Mouse (Mus musculus) megakaryocyte-erythroid progenitor cell, adult 5-6 weeks (primary cell): ENCODE data around the gene Stac. TPM values are rescaled to one million over a fixed set of nuclear protein-coding genes. Genes with fewer than 3 reads are reported as not detected.

Experiments used
- ATAC-seq: replicated peaks from 2 replicates; pipeline ENCODE4 v1.8.0; 2016; ENCODE audit warnings: mild to moderate bottlenecking, inconsistent platforms; ENCODE audit not compliant: severe bottlenecking, poor library complexity, low FRiP score, low TSS enrichment
- total RNA-seq, 2 experiments: library from RNA; stranded (forward) in 1 of 2; stranded (reverse) in 1 of 2; fragments of 200-1000, 215-1000 nt in 1 of 2; fragments of >200 nt in 1 of 2; fragmentation: Nextera tagmentation in 1 of 2; gene quantifications; 2 replicates each; pipeline ENCODE4 v1.2.3; 2014 to 2017

Stac gene
- total RNA-seq, 2 experiments from 2014 or later: not detected

- no peak for ATAC-seq
Measured at GRCm38 (mm10) chr9:111611341-111611740, 78.8 kb downstream of the Stac start.

GRCm38 (mm10) chr9:111608762-111609161, 81.4 kb downstream of the Stac start:
- no peak for ATAC-seq

GRCm38 (mm10) chr9:111606603-111607002, 83.5 kb downstream of the Stac start:
- no peak for ATAC-seq

GRCm38 (mm10) chr9:111587527-111587926, 102.6 kb downstream of the Stac start:
- ATAC-seq: no peak

DNA sequence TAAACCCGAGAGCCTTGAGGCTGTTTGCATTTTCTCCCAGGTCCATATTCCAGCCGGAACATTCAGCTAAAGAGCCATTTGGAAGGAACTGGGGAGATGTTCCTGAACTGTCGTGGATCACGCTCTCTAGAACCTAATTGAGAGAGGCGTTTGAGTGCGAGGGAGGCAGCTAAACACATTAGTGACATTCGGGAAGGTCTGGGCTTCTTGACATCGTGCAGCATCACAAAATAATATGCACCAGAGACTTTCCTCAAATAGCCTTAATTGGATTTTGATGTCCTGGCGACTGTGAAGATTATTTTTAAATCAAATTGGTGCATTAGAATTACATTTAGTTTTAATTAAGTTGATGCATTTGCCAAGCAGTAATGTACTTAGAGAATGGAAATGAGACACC, 111.4 kb downstream of the Stac start:
- ATAC-seq: no peak

DNA sequence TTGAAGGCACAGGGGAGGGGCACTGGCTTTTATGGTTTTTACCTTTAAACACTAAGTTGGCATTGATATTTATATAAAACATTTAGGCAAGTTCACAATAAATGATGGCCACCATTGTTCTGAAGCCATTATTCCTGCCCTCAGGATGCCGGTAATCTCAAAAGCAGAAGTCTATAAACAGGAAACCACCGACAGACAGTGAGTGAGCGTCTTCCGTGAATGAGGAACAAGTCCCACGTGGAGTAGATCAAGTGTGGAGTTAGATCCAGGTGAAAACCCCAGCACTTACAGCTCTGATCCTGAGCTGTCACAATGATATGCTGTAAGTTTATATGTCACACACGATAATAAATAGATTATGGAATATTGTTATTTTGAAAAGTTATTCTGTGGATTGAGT, 112.7 kb downstream of the Stac start:
- no peak for ATAC-seq

DNA sequence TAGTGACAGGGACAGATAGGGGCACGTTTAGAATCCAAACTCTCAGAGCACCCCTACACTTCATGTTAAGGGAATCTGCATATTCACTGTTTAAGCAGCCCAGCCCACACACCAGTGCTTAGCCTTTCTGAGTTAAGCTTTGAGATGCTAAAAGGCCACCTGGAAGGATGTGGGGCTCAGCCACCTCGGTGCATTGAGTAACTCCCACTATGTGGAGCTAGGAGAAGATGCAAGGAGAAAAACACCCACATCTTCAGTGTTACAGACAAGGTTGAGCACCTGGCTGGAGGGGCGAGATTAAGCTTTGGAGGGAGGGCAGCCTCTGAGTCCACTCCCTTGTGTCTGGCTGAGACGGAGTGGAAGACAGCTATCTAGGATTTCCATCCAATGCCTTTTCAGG, 114.3 kb downstream of the Stac start:
- ATAC-seq: no peak

- no peak for ATAC-seq
Measured at GRCm38 (mm10) chr9:111573836-111574235, 116.3 kb downstream of the Stac start.

DNA sequence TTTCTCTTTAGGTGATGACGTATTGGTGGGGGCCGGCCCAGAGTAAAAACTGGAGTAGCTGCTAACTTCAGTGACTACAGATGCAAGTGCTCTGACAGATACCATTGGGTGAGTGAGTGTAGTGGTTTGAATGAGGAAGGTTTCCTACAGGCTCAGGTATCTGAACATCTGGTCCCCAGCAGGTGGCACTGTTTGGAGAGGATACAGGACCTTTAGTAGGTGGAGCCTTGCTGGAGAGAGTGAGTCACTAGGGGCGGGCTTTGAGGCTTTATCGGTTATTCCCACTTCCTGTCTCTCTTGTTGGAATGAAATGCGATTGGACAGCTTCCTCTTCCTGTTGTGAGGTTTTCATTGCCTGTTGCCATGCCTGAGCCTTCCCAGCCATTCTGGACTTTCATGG, 118.5 kb downstream of the Stac start:
- no peak for ATAC-seq

- no peak for ATAC-seq
Measured at GRCm38 (mm10) chr9:111564176-111564575, 126.0 kb downstream of the Stac start.

DNA sequence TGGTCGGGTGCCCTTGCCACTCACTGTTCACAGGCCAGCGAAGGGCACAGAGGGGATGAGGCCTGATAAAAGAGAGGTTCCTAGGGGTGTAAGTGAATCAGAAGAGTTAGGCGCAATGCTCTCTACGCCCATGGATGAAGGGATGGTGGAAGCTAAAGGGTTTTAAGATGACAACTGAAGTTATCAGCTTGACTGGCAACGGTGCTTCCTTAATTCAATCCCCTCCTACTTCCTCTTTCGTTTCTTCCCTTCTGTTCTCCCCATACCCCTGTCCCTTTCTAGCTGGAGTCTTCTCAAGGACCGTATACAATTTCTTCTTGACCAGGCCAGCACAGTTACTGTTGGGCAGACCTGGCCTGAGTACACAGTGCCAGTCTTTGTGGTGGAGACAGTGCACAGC, 126.9 kb downstream of the Stac start:
- ATAC-seq: no peak

DNA sequence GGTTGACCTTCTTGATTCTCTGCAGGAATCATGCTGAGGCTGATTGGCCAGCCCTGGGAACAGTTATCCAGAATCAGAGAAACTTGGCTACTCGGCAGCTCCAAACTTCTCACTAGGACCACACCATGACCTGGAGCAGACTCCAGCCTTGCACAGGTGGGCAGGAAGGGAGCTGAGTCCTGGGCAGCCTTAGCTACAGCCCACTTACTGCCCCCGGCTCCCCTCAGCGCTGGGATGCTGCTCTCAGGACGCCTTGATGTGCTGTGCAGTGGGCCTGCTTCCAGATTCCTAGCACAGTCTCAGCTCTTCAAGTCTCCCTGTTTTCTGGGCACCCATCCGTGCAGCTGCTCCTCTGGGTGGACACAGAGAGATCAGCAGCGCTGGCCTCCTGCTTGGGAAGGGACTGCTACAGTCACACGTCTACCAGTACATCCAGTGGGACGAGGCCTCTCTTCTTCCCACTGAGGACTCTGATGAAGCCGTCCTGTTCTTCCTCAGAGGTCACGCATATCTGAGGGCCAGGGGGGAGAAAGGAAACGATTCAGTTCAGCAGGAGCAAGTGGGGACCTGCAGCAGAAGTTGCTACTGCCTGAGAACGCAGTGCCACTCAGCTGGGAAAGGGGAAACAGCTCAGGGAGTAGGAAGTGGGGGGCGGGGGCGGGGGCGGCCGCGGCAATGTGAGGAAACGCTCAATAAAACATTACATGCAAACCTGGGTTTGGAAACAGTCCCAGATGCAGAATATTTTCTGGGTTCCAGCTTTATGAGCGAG, 127.7 kb downstream of the Stac start:
- no peak for ATAC-seq

DNA sequence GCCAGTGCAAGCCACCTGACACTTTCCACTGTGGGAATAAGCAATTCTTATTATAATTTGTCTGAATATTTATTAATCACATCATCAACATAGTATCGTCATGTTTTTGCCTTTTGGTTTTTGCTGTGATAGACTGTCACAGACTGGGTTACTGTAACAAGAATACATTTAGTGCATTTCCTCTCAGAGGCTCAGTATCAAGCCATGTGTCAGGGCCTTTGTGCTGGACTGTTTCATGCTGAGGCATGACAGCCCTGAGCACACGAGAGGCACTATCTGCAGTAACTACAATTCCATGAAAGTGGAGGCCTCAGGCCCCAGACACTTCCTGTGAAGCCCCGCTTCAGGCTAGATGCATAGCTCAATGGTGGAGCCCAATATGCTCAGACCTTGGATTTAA, 133.4 kb downstream of the Stac start:
- no peak for ATAC-seq

DNA sequence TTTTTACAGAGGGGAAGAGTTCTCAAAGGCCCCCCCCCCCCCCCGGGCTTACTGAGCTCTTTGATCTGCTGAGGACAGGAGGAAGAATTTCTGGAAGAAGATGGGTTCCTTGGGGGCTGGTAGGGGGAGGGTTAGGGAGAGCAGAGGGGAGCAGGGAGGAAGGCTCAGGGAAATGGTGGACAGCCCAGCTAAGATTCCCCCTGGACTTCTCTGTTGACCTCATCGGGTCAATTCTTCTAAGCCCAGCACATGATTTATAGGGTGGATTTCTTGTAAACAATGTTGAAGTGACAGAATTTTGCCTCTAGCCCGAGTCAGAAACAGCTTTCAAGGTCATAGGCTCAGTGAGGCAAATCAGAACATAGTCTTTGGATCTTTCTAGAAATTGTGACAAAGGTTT, 137.3 kb downstream of the Stac start:
- no peak for ATAC-seq

DNA sequence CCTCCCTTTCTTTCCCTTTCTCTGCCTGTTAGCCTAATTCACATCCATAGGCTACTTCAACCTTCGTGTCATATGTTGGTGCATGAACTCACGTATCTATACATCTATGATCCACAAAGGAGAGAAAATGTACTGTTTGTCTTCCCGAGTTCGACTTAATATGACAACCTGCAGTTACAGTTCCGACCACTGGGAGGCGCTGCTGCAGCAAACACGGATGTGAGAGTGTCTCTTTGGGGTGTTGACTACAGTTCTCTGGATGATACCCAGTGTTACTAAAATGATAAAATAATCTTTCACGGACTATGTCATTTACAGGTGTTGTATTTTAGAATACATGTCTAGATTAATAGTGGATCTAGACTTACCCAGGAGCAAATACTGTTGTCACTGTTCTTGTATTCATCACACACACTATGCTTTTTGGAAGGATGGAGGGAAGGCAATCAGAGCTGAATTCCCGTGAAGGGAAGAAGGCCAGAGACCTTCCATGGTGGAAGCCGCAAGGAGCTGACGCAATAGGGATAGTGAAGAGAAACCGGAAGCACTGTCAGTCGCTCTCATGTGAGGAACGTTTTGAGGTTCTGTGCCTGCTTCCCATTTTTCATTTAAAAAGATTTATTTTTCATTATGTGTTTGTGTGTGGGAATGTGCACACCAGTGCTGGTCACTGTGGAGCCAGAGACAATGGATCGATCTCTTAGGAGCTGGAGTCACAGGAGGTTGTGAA, 138.5 kb downstream of the Stac start:
- ATAC-seq: no peak

DNA sequence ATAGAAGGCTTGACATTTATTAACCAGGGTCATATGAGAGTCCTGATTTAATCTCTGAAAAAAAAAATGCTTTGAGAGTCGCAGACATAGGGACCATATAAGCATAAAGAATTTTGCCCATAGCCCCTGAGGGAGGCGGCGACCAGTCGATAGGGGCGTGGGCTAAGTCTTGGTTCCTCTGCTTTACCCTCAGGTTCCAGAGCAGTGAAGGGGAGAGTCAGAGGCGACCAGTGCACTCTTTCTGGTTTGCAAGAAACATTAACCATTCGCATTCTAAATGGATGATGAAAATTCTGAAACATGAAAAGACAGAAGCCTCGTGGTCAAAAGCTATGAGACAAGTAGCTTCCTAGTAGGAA, 139.2 kb downstream of the Stac start:
- ATAC-seq: no peak

DNA sequence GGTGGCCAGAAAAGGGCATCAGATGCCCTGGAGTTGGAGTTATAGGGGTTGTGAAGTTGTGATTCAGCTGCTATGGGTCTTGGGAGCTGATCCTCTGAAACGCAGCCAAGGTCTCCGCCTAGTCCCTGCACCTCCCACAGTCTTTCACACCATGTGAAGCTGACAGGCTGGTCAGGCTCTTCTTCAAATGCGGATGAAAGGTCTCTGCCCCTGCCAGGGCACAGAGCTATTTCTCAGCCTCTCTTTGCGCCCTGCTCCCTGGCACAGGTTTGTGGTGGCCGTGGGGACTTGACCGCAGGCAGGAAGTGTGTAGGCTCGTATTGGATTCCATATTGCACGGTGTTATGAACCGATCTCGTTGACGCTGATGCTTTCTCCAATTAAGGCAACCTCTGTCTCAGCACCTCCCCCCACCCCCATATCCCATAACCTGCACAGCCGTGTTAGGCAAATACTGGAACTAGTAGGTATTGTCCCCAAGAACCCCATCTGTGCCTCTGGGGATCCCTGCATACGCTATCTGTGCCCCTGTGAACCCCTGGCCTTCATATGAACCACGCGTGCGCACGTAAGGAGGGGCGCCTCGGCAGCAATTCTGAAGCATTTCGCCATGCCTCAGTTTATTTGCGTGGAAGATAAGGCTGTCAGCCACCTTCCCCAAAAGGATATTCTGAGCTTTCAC, 139.7 kb downstream of the Stac start:
- ATAC-seq: no peak

DNA sequence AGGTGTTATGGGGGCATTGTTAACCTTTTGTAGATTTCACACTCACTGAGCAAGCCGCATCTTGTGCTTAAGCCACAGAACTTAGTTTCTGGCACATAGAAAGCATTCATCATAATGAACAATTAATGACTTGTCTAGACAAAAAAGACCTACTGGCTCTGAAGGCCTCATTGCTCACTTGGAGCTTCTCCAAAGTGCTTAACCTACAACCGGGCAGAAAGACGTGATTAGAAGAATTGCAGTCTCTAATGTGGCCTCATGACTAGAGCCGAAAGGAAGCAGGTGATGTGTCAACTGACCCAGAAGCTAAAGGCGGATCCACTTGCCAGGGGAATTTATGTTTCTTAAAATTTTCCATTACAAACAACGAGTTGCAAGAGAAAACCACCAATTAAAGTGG, 147.5 kb downstream of the Stac start:
- no peak for ATAC-seq

DNA sequence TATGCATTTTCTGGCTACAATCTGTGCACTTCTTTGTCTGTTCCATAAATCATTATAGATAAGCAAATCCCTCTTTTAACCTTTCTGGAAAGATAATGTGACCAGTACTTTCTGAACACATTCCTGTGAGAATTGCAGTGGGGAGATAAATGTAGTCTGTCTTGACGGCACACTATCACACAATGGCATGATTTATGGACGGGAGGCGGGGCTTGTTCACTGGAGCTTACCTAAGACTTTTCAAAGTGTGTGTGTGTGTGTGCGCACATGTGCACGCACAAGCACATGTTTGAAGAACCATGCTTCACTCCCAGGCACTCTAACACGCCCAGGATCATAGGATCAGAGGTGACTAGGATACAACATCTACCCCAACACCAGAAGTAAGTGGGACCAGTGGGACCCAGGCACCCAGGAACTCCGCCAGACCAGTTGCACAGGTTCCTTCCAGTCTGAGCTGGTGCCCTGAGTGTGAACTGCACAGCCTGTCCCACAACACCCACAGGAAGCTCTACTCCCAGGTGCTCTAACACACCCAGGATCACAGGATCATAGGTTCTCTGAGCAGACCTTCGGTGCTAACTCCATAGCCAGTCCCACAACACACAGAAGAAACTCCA, 154.6 kb downstream of the Stac start:
- 0 out of 2 replicates have a peak, but pooled peaks have one; percentile 37 for ATAC-seq

- ATAC-seq: peak; percentile 96
Measured at GRCm38 (mm10) chr9:111534744-111535423, 155.3 kb downstream of the Stac start.
